Mouse (Mus musculus): ENCODE results near the gene Ankrd13d. TPM values are rescaled to one million over a fixed set of nuclear protein-coding genes. Genes with fewer than 3 reads are reported as not detected.

Ankrd13d gene
- polyA plus RNA-seq, 1 experiment = 7.3 TPM

DNA sequence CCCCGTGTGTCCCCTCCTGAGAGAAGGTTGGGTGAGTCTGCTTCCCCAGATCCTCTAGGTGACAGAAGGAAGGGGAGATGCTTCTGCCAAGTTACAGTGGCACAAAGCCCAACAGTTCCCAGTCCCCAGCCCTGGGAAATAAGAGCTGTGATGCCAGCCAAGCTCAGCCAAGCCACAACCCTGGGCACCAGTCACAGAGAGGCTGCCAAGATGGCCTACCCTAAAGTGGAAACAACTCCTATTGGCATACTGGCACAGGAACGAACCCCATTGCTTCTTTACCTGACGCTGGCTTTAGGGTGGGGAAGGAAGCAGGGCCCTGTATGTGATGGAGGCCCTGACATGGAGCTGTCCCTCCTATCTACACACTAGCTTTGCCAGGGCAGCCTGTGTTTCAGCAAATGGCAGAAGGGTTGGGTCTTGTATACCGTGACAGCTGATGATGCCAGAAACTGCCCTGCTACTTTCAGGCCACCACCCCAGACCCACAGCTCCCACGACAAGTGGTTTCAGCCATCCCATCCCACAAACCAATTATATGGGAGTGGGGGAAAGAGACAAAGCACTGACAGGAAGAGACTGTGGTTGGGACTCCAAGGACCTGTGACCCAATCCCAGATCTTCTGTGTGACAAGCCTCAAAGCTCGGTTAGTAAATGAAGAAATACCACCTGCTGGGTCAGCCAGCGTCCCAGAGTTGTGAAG lies 20.2 kb upstream of the Ankrd13d start:
- no peak for TF ChIP-seq POLR2A (IDR thresholded peaks at IDR 0.05; ENCODE audit: borderline replicate concordance, extremely low read depth, low read depth, low read length)
- no peak for TF ChIP-seq CTCF (IDR thresholded peaks at IDR 0.05; ENCODE audit: insufficient read depth, low read length)
- H3K4me1 ChIP-seq (ENCODE audit: control insufficient read depth, insufficient read depth, low read length) = peaks cover 44% of the 10 kb centered on the region
- WGBS = 41% methylated on average over 7 of the region's 7 CpGs
- DNase-seq = no peak
- H3K4me3 ChIP-seq (replicated peaks; ENCODE audit: extremely low read depth, low read depth, low read length) = no peak overlapping the region

DNA sequence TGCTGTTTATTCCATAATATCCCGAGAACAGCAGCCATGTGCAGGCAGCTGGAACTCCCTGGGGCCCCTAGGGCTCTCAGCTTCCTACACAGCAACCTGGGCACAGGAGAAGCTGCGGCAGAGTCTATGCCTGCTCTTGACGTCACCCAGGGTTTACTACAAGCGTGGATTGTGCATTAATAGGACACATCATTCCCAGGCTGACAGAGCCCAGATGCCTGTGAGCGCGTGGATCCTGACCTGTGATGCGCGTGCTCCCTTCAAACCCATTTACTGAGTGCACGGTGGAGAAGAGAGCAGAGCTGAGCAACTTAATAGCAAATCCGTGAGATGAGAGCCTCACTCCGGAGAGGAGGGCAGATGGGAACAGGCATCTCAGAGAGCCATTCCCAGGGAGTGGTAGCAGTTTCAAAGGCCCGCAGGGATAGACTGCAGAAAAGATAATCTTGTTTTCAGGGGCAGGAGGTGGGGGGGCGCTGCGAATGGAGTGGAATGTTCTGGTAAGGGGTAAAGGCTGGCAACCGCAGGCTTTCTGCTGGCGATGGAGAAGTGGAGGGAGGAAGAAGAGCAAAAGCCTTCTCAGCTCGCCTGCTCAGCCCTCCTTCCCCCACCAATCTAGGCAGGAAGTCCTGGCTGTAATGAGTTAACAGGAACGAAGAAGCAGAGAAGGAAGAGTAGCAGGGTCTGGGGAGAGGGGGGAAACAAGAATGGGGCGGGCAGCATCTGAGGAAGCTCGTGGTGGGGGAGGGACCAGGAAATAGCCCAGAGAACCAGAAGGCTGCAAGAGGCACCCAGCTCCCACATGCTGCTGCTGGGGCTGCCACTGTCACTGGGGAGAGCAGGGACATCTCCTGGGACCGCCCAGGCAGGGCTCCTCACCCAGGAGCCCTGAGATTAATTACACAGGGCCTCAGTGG lies 19.1 kb upstream of the Ankrd13d start:
- no peak for DNase-seq
- peaks cover 50% of the 10 kb centered on the region for H3K4me1 ChIP-seq (ENCODE audit: control insufficient read depth, insufficient read depth, low read length)
- no peak overlapping the region for H3K4me3 ChIP-seq (replicated peaks; ENCODE audit: extremely low read depth, low read depth, low read length)
- TF ChIP-seq POLR2A (IDR thresholded peaks at IDR 0.05; ENCODE audit: borderline replicate concordance, extremely low read depth, low read depth, low read length) (no peak; the same call in 1 of the 2 replicates), CTCF (IDR thresholded peaks at IDR 0.05; ENCODE audit: insufficient read depth, low read length) (no peak)
- 25% methylated on average over 21 of the region's 21 CpGs for WGBS

DNA sequence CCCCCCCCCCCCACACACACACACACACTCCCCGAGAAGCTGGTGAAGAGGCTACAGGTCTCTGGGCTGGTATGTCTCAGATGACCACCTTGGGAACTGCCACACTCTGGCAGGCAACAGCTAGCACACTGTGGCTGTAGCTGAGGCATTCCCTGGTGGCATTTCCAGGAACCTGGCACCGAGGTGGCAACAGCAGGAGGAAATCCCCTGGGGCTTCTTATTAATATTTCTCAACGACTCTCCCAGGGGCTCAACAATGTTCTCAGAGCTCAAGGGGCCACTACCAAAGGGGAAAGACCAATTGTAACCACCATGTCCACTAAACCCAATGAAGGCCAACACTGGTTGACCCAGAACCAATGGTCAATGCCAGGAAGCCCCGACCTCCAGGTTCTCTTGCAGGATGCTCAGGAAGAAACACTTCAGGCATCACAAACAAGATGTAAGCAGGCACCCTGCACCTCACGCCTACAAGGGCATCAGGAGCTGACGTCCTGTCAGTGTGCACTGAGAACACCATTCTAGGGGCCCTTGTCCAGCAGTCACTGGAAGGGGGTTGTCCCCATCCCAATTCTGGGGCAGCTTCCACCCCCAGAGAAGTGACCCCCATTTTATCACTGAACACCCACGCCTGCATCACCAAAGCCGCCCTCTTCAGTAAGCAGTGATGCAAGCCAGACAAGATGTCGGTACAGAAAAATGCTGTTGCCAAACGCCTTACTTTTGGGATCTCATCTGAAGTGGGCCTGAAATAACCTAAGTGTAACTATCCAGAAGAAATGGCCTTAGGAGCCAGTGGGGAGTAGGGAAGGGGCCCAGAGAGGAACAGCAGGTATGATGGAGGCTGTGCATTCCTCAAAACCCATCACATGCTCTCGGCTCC lies 18.2 kb upstream of the Ankrd13d start:
- Histone ChIP-seq H3K4me1 (ENCODE audit: control insufficient read depth, insufficient read depth, low read length) (peaks cover 52% of the 10 kb centered on the region), H3K4me3 (replicated peaks; ENCODE audit: extremely low read depth, low read depth, low read length) (no peak overlapping the region)
- TF ChIP-seq POLR2A (IDR thresholded peaks at IDR 0.05; ENCODE audit: borderline replicate concordance, extremely low read depth, low read depth, low read length) (no peak), CTCF (IDR thresholded peaks at IDR 0.05; ENCODE audit: insufficient read depth, low read length) (no peak)
- no peak for DNase-seq
- WGBS = 41% methylated on average over 11 of the region's 11 CpGs

DNA sequence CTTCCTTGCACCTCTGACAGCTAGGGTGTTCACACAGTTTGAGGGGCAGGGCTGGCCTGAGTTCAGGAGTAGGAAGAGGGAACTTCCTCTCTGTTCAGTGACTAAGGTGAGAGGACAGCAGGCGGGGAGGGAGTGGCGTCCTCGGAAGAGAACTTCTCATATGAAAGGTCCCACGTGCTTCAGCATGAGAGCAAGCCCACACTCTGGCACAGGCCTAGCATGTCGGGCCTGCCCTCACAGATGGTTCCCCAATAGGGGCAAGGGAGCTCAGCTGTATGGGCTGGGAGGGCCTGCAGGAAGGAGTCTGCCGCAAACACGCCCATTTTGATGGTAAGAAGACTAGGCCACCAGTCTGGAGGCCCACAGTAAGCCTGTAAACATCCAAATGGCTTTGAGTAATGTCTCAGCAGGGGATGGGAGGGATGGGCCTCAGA lies 17.4 kb upstream of the Ankrd13d start:
- H3K4me3 ChIP-seq (replicated peaks; ENCODE audit: extremely low read depth, low read depth, low read length) = no peak overlapping the region
- TF ChIP-seq POLR2A (IDR thresholded peaks at IDR 0.05; ENCODE audit: borderline replicate concordance, extremely low read depth, low read depth, low read length) (no peak; the same call in 1 of the 2 replicates), CTCF (IDR thresholded peaks at IDR 0.05; ENCODE audit: insufficient read depth, low read length) (no peak)
- H3K4me1 ChIP-seq (ENCODE audit: control insufficient read depth, insufficient read depth, low read length) = peaks cover 52% of the 10 kb centered on the region
- 11% methylated on average over 7 of the region's 7 CpGs for WGBS
- peak; percentile 49 for DNase-seq

DNA sequence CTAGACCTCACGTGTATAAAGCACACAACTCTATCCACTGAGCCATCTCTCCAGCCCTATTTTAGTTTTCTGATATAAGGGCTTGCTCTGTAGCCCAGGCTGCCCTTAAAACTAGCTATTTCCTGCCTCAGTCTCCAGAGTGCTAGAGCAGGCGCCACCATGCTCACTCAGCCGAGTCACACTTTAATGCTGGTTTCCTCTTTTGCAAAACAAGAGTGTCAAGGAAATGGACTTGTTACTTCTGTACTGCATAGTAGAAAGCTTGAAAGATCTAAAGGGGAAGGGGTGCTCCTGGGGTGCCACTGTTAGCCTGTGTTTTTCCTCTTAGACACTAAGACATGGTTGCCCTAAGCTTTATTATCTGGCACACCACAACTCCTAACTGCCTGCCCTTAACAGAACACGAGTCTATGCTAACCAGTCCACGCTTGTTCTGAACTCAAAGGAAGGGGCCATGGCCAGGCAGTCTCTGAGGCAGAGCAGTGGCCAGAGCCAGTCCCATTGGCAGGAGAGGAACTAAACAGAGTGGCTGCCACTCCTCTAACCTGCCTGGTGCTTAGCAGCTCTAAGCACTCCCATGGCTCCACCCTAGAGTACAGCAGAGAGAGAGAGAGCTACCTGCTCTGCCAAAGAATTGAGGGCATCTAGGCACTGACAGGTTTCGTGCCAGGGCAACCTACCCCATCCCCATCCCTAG lies 16.8 kb upstream of the Ankrd13d start:
- H3K4me1 ChIP-seq (ENCODE audit: control insufficient read depth, insufficient read depth, low read length) = peaks cover 53% of the 10 kb centered on the region
- DNase-seq = no peak

DNA sequence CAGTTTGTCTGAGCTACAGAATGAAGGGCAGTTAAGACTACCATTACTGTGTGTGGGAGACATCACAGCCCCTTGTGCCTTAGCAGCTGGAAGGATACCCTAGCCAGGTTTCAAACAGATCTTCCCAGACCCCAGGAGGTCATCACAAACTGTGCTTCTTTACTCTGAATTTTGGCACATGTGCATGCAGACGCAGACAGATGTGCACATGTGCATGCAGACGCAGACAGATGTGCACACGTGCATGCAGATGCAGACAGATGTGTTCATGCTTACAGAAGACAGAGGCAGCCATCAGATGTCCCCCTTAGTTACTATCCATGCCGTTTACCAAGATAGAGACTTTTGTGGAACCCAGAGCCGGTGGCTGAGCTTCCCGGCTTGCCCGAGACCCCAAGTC lies 16.2 kb upstream of the Ankrd13d start:
- TF ChIP-seq CTCF (IDR thresholded peaks at IDR 0.05; ENCODE audit: insufficient read depth, low read length) = no peak
- no peak for TF ChIP-seq POLR2A (IDR thresholded peaks at IDR 0.05; ENCODE audit: borderline replicate concordance, extremely low read depth, low read depth, low read length)
- H3K4me1 ChIP-seq (ENCODE audit: control insufficient read depth, insufficient read depth, low read length) = peaks cover 51% of the 10 kb centered on the region
- no peak overlapping the region for H3K4me3 ChIP-seq (replicated peaks; ENCODE audit: extremely low read depth, low read depth, low read length)
- WGBS = 89% methylated on average over 7 of the region's 7 CpGs
- no peak for DNase-seq

More for the DNA sequence above, 16.8 kb upstream of the Ankrd13d start:
- no peak overlapping the region for H3K4me3 ChIP-seq (replicated peaks; ENCODE audit: extremely low read depth, low read depth, low read length)
- 0 out of 2 replicates have a peak, but pooled peaks have one; percentile 29 for TF ChIP-seq POLR2A (IDR thresholded peaks at IDR 0.05; ENCODE audit: borderline replicate concordance, extremely low read depth, low read depth, low read length)
- no peak for TF ChIP-seq CTCF (IDR thresholded peaks at IDR 0.05; ENCODE audit: insufficient read depth, low read length)
- WGBS = 38% methylated on average over 6 of the region's 6 CpGs

DNA sequence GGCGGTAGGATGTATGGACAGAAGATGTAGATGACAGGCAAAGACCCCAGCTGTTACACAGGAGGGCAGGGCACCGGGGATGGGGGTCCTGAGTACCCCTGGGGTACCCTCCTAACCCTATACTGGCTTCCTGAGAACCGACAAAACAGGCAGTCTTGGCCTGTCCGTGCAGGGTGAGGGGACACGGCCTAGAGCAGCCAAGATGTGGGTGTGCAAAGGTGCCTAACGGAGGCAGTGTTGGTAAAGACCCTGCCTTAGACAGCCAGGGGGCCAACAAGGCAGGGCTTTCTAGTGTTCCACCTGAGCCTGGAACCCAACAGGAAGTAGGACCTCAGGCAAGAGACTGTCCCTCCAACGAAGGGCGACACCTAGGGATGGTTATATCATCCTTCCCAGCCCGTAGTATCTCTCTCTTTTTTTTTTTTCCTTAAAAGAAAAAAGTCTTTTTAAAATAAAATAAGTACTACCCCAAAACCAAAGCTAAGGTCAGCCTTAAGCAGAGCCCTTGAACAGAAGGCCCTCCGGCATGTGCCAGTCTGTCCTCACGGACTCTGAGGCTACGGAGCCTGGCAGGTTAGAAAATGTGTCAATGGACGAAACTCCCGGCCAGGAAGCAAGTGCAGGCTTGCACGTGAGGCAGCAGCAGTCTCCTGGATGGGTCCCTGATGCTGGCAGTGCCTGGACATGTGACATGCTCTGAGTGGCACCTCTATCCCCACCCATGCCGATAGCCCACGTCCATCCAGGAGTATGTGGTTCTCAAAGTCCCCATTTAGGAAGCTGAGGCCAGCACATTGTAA lies 15.6 kb upstream of the Ankrd13d start:
- Histone ChIP-seq H3K4me3 (replicated peaks; ENCODE audit: extremely low read depth, low read depth, low read length) (no peak overlapping the region), H3K4me1 (ENCODE audit: control insufficient read depth, insufficient read depth, low read length) (peaks cover 53% of the 10 kb centered on the region)
- DNase-seq = peak; percentile 3
- TF ChIP-seq POLR2A (IDR thresholded peaks at IDR 0.05; ENCODE audit: borderline replicate concordance, extremely low read depth, low read depth, low read length) (no peak), CTCF (IDR thresholded peaks at IDR 0.05; ENCODE audit: insufficient read depth, low read length) (no peak)
- WGBS = 76% methylated on average over 17 of the region's 17 CpGs

DNA sequence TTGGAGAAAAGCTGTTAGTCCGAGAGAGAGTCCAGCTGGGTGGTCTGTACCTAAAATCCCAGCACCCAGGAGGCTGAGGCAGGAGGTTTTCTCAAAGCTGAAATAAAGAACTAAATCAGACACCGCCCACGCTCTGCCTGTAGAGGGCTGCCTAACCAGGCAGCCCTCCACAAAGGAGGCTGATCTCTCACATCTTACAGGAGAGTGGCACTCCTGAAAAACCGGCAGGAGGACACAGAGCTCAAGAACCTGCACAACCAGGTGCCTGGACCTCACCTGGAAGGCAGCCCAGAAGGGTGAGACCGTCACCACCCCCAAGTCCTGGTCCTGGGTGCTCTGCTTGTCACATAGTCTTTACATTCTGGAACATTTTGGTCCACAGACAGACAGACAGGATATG lies 14.9 kb upstream of the Ankrd13d start:
- H3K4me3 ChIP-seq (replicated peaks; ENCODE audit: extremely low read depth, low read depth, low read length) = no peak overlapping the region
- TF ChIP-seq POLR2A (IDR thresholded peaks at IDR 0.05; ENCODE audit: borderline replicate concordance, extremely low read depth, low read depth, low read length) (no peak), CTCF (IDR thresholded peaks at IDR 0.05; ENCODE audit: insufficient read depth, low read length) (no peak)
- 63% methylated on average over 5 of the region's 5 CpGs for WGBS
- no peak for DNase-seq
- H3K4me1 ChIP-seq (ENCODE audit: control insufficient read depth, insufficient read depth, low read length) = peaks cover 52% of the 10 kb centered on the region
